Comparison of ENCODE assay signal across 8 mouse cellular contexts in genomic region chr1:120606641-120607575, GRCm38 (mm10). TPM values are rescaled to one million over a fixed set of nuclear protein-coding genes. Genes with fewer than 3 reads are reported as not detected.
DNase-seq lines count a peak whose midpoint lies in the region; ATAC-seq and TF ChIP-seq lines count a peak whose summit lies in the region.

No protein-coding gene starts in this region.

- H3K4me2 ChIP-seq in liver, postnatal 0 days (ENCODE audit: low read depth, low read length): peak overlapping the region; percentile 29

- no peaks in the 10 kb centered on the region for H3K36me3 ChIP-seq in heart, adult 2 months (ENCODE audit: control insufficient read depth, insufficient read depth, low read length)
- no peaks in the 10 kb centered on the region for H3K36me3 ChIP-seq in liver, postnatal 0 days (replicated peaks; ENCODE audit: insufficient read depth, low read length)

- 3% methylated on average over 52 of the region's 52 CpGs for WGBS in heart, adult 2 months
- 2% methylated on average over 52 of the region's 52 CpGs for WGBS in liver, postnatal 0 days (ENCODE audit: insufficient replicate concordance)

- no peaks in the 10 kb centered on the region for H3K9me3 ChIP-seq in liver, postnatal 0 days (ENCODE audit: low read length)

- peaks cover 42% of the 10 kb centered on the region for H3K27me3 ChIP-seq in heart, adult 2 months (ENCODE audit: control insufficient read depth, insufficient read depth, low read length)
- H3K27me3 ChIP-seq in liver, postnatal 0 days (ENCODE audit: insufficient read depth, low read length): peaks cover 99% of the 10 kb centered on the region

- peak overlapping the region; percentile 14; the same call in 1 of the 2 replicates for H3K4me3 ChIP-seq in heart, adult 2 months
- peak overlapping the region; percentile 10; the same call in 1 of the 2 replicates for H3K4me3 ChIP-seq in liver, postnatal 0 days (ENCODE audit: low read depth, low read length)

- H3K27ac ChIP-seq in heart, adult 2 months: no peak overlapping the region
- no peak overlapping the region for H3K27ac ChIP-seq in liver, postnatal 0 days (ENCODE audit: low read depth)

- intact Hi-C loops in heart, adult 2 months (cut with DNase I): no loop called here
- intact Hi-C loops in heart, postnatal 10 days (cut with DNase I): loop anchor here (5.0 kb wide), 1 partner anchor 210 kb away; no protein-coding TSS in a partner anchor

- H3K4me1 ChIP-seq in heart, adult 2 months (ENCODE audit: control insufficient read depth, insufficient read depth, low read length): no peaks in the 10 kb centered on the region; the same call in 1 of the 2 replicates
- H3K4me1 ChIP-seq in liver, postnatal 0 days (ENCODE audit: insufficient read depth): peaks cover 6% of the 10 kb centered on the region; the same call in 1 of the 2 replicates

- no peak for TF ChIP-seq POLR2A in heart, adult 2 months (IDR thresholded peaks at IDR 0.05; ENCODE audit: insufficient read depth, low read depth, low read length)
- no peak for TF ChIP-seq POLR2A in brain, embryonic 14.5 days (IDR thresholded peaks at IDR 0.05; ENCODE audit: borderline replicate concordance, extremely low read depth, insufficient read depth, insufficient read length, poor library complexity, severe bottlenecking)

- TF ChIP-seq EP300 in heart, adult 2 months (IDR thresholded peaks at IDR 0.05; ENCODE audit: insufficient read depth, low read depth, low read length): no peak
- no peak for TF ChIP-seq EP300 in liver, postnatal 0 days (IDR thresholded peaks at IDR 0.05; ENCODE audit: low read depth)

- H3K9ac ChIP-seq in heart, adult 2 months (ENCODE audit: low read depth, low read length): no peak overlapping the region
- no peak overlapping the region for H3K9ac ChIP-seq in liver, postnatal 0 days (replicated peaks)

- no peak for TF ChIP-seq CTCF in heart, adult 2 months (IDR thresholded peaks at IDR 0.05)
- TF ChIP-seq CTCF in brain, embryonic 14.5 days (IDR thresholded peaks at IDR 0.05; ENCODE audit: borderline replicate concordance, extremely low read depth, insufficient read depth, insufficient read length): no peak
- TF ChIP-seq CTCF in liver, postnatal 0 days (IDR thresholded peaks at IDR 0.05; ENCODE audit: low read depth): no peak

- peak; percentile 34 to 41 for DNase-seq in heart, adult 2 months
- DNase-seq in heart, adult 8-10 months (ENCODE audit: low spot score): no peak
- DNase-seq in brain, embryonic 14.5 days (ENCODE audit: low read depth): peak; percentile 79
- DNase-seq in heart, postnatal 10 days: peak; percentile 48 to 55
- no peak for DNase-seq in liver, postnatal 0 days
- no peak for DNase-seq in adipocyte (ENCODE audit: low spot score)
- no peak for DNase-seq in urinary bladder, postnatal 10 days (ENCODE audit: low spot score)
- DNase-seq in ovary, postnatal 10 days (ENCODE audit: low spot score): no peak

- H3K79me2 ChIP-seq in heart, adult 2 months (replicated peaks; ENCODE audit: control insufficient read depth, insufficient read depth, low read length): no peaks in the 10 kb centered on the region

- no peak for ATAC-seq in liver, postnatal 0 days

RNA-seq across cellular contexts. Expression of gene En1, which starts 4.7 kb away (rescaled TPM):
- not detected for total RNA-seq in heart, adult 2 months (2021)
- polyA plus RNA-seq in heart, adult 2 months (2012; rRNA removed): not detected in 2 replicates
- not detected for total RNA-seq in heart, adult 8-10 months (2022)
- 7.4 and 17.2 TPM in 2 replicates for polyA plus RNA-seq in brain, embryonic 14.5 days (2012; rRNA removed)
- not detected for total RNA-seq in heart, postnatal 10 days (2021)
- polyA plus RNA-seq in liver, postnatal 0 days (2015; fragmentation: Nextera tagmentation; extraction: Ambion mirVana): not detected in 2 replicates

Comparison
In these comparisons a context has a peak if more than half of its experiments do, and no peak if none do; other contexts are left out.
1. DNase-seq: peak in heart, adult 2 months (2 of 2), brain, embryonic 14.5 days (single experiment) and heart, postnatal 10 days (2 of 2); none in heart, adult 8-10 months (single experiment), liver, postnatal 0 days (single experiment), adipocyte (single experiment), urinary bladder, postnatal 10 days (single experiment) and ovary, postnatal 10 days (single experiment).